Mouse (Mus musculus): Measurements from ENCODE around the gene Abca6. TPM values are rescaled to one million over a fixed set of nuclear protein-coding genes. Genes with fewer than 3 reads are reported as not detected.

The Abca6 gene
- 1 to 10 TPM; 1.2 to 1.5 TPM for total RNA-seq (2021)

GRCm38 (mm10) chr11:110251534-110251933 is at the start of gene Abca6:
Abca6 (minus strand) TSS chr11:110251776.
- no peak for DNase-seq

GRCm38 (mm10) chr11:110297917-110298533 is 46.4 kb upstream of the Abca6 start:
- no peak for DNase-seq

GRCm38 (mm10) chr11:110290586-110290985 is 39.0 kb upstream of the Abca6 start:
- DNase-seq = no peak

DNA sequence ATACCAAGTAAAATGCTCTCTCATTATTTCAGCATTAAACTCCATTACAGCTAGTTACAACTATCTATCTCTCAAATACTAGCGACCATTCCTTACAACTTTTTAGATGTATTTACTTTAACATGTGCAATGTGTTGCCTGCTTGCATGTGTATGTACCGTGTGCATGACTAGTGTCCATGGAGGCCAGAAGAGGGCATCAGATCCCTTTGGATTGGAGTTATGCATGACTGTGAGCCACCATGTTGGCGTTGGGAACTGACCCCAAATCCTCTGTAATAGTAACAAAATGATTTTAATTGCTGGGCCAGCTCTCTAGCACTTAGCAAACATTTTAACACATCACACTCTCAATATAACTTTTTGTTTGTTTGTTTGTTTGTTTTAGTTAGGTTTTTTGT is 36.8 kb upstream of the Abca6 start:
- DNase-seq = no peak

DNA sequence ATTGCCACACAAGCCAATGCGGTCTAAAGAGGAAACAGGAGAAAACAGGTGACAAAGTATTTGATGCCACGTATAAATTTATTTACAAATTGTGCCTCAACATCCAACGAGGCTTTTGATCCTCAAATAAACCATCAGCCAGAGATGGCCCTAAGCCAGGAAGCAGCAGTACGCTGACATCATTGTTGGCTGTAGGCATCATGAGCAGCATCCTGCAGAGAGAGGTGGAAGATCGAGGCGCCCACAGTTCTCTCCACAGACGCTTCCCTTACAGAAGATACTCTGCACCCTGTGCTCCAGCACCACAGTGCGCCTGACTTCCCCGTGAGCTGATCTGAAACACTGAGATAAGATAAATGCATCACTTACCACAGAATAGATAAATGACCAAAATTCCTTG is 36.1 kb upstream of the Abca6 start:
- DNase-seq = no peak

DNA sequence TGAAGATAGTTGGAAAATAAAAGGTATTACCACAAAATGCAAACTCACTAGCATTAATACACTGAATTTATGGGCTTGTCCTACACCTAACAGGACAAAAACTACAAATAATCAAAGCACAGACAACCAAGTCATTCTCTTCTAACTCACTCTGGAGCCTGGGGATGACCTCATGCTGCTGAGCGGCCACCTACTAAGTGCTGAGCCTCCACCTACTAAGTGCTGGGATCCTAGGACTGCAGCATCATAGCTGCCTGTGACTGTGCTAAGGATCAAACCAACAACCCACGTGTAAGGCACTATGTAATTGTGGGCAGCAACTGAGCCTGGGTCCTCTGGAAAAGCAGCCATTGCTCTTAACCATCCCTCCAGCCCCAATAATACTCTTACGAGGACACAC is 34.8 kb upstream of the Abca6 start:
- no peak for DNase-seq

- DNase-seq = no peak
These were observed 33.3 kb upstream of the Abca6 start for GRCm38 (mm10) chr11:110284849-110285248.

GRCm38 (mm10) chr11:110284185-110284787 is 32.7 kb upstream of the Abca6 start:
- DNase-seq = no peak

- no peak for DNase-seq
These were observed 23.2 kb upstream of the Abca6 start for GRCm38 (mm10) chr11:110274794-110275193.

- DNase-seq = peak in 1 of 2 experiments; percentile 29
These were observed 20.2 kb upstream of the Abca6 start for GRCm38 (mm10) chr11:110271745-110272144.

DNA sequence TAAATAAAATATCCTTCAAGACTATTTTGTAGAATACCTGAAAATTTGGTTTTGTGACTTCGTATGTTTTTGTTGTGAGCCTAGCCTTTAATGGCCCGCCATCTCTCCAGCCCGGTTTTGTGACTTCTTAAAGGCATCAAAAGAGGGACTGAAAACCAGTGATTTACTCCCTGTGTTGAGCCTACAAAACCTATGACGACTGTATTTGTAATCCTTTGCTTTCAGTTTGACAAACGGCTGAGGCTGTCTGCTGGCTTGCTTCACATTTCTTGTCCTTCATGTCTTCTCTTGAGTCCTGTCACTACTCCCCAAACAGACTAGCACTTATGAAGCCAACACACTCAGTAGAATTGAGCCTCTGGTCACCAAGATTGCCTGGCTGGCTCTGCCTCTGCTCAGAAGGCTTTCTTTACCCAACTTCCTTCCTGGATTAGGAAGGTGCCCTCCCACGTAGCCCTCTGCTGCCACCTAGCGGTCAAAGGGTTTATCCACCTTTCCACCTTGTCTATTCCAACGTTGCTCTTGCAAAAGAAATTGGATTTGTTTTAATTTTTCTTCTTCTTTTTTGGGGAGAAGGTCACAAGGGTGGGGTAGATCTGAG is 16.8 kb upstream of the Abca6 start:
- DNase-seq = peak; percentile 77 to 81

DNA sequence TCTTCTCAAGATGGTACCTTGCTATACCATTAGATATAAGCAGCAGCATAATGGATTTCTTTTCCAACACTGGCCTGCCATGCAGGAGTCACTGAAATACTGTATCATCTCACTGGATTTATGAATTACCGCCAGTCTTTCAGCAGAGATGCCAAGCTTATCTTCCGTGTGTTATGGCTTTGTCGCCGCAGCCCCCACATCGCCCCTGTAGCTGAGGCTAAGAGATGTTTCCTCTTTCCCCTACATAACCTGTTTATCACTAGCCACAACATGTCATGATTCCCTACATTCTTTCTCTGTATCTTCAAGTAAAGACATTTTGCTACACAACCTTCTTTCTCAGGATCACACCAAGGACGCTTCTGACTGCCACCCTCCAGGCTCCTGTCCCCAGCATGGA is 15.7 kb upstream of the Abca6 start:
- DNase-seq = no peak

DNA sequence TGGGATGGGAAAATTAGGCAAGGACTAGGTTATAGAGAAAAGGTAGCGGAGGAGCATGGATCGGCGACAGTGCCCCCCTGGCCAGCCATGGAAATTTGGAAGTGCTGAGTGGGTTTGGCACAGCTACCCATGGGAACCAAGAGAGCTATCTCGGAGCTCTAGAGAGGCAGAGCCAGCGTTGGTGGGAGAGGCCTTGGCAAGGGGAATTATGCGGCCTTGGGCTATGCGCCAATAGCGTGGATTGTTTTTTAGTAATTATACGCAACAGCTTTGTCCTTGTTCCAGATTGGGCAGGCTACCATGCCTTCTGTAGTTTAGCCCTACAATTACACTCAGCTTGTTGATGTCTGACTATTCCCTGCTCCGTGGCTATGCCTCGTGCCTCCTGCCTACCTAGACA is 15.2 kb upstream of the Abca6 start:
- DNase-seq = peak; percentile 11 to 25

DNA sequence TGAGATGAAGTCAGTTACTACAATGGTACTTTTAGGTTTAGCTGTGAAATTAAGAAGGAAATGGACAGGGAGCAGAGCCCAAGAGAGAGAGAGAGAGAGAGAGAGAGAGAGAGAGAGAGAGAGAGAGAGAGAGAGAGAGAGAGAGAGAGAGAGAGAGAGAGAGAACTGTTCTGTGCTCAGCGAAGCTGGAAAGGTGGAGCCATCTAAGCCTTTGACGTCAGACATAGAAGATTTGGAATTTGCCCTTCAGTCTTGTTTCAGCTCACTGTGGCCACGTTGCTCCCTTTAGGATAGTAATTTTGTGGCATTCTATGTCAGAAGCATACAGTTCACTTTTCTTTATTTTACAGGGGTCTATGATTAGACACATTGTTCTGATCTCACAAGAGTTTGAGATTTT is 10.3 kb upstream of the Abca6 start:
- DNase-seq = no peak

- DNase-seq = no peak
These were observed 6.3 kb upstream of the Abca6 start for GRCm38 (mm10) chr11:110257911-110258310.

DNA sequence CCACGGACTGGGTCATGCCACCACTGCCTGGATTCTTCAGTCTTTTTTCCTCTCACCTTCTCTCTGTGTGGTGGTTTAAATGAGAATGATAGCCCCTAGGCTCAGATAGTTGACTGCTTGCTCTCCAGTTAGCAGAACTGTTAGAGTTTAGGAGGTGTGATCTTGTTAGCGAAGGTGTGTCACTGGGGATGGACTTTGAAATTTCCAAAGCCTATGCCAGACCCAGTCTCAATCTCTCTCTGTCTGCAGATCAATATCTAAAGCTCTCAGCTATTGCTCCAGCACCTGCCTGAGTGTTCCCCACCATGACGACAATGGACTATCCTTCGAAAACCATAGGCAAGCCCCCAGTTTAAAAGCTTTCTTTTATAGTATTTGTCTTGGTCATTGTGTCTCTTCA is 5.5 kb upstream of the Abca6 start:
- no peak for DNase-seq

GRCm38 (mm10) chr11:110252256-110252655 is 680 bp upstream of the Abca6 start:
- DNase-seq = no peak

DNA sequence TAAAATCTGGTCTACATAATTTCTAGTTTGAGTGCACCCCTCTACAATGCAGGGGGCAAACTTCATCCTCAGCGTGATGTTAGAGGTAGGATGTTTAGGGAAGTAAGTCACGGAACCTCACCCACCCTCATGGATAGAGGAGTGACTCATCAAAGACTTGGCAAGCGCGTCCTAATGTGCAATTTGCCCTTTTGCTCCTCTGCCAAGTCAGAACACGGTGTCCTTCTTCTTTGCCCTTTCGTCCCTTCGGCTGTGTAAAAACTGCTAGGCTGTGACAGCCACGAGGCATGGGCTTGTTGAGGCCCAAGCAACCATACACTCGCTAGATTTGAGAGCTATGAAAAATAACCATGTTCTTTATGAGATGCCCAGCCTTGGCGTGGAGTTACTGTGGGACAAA is 6.8 kb downstream of the Abca6 start:
- DNase-seq = no peak

- DNase-seq = no peak
These were observed 14.1 kb downstream of the Abca6 start for GRCm38 (mm10) chr11:110237466-110237865.

GRCm38 (mm10) chr11:110232975-110233374 is 18.6 kb downstream of the Abca6 start:
- DNase-seq = no peak

GRCm38 (mm10) chr11:110217118-110217517 is 34.5 kb downstream of the Abca6 start:
- no peak for DNase-seq

- no peak for DNase-seq
These were observed 47.6 kb downstream of the Abca6 start for GRCm38 (mm10) chr11:110203930-110204329.

DNA sequence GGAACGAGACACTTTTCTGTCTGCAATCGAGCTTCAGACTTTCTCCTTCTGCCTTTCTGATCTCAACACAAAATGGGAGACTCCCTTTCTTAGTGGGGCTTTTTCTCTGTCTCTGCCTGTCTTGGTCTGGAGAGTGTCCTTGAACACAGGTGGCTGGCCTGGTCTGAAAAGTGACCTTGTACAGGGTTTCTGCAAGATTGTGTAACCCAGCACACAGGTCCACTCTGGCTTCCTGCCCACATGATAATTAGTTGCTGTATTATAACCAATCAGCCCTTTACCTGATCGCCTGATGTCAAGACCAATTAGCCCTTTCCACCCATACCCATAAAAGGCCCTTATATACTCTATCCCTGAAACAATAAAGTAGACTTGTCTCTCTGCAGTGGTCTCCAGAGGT is 52.7 kb downstream of the Abca6 start:
- DNase-seq = no peak
